Mouse (Mus musculus): ENCODE measurements around the gene Osm. TPM values are rescaled to one million over a fixed set of nuclear protein-coding genes. Genes with fewer than 3 reads are reported as not detected.

Gene Osm
- polyA plus RNA-seq, 1 experiment from 2014 or later = not detected

DNA sequence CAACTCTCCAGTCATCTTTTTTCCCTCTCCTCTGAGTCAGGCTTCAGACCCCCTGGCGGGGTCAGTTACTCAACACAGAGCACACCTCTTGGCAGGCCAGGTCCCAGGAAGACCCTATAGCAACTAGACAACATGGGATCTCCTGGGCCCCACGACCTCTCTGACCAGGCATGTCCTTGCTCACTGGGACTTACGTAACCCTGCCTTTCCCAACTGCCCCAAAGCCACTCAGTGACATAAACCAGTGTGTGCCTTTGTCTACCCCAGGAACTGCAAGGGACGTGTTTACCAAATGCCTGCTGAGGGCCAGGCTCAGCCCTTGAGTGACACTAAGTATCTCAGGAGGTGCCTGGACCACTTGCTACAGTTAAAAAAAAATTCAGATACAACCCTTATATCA is 6.4 kb upstream of the Osm start:
- H3K27me3 ChIP-seq = no peaks in the 10 kb centered on the region
- no peak overlapping the region for H3K4me2 ChIP-seq (replicated peaks)
- WGBS = 72% methylated on average over 4 of the region's 4 CpGs
- no peak overlapping the region for H3K27ac ChIP-seq (replicated peaks)
- no peaks in the 10 kb centered on the region for H3K4me1 ChIP-seq
- H3K36me3 ChIP-seq = no peaks in the 10 kb centered on the region
- H3K4me3 ChIP-seq = no peak overlapping the region
- no peak for ATAC-seq (replicated peaks)
- no peaks in the 10 kb centered on the region for H3K9me3 ChIP-seq
- H3K9ac ChIP-seq (replicated peaks) = no peak overlapping the region

GRCm38 (mm10) chr11:4231435-4231834 is 4.8 kb upstream of the Osm start:
- no peak overlapping the region for H3K9ac ChIP-seq (replicated peaks)
- no peaks in the 10 kb centered on the region for H3K27me3 ChIP-seq
- no peaks in the 10 kb centered on the region for H3K9me3 ChIP-seq
- ATAC-seq (replicated peaks) = no peak
- 90% methylated on average over 2 of the region's 2 CpGs for whole genome bisulfite sequencing
- H3K27ac ChIP-seq (replicated peaks) = no peak overlapping the region
- no peak overlapping the region for H3K4me3 ChIP-seq
- H3K4me2 ChIP-seq (replicated peaks) = no peak overlapping the region
- no peaks in the 10 kb centered on the region for H3K36me3 ChIP-seq
- H3K4me1 ChIP-seq = no peaks in the 10 kb centered on the region

DNA sequence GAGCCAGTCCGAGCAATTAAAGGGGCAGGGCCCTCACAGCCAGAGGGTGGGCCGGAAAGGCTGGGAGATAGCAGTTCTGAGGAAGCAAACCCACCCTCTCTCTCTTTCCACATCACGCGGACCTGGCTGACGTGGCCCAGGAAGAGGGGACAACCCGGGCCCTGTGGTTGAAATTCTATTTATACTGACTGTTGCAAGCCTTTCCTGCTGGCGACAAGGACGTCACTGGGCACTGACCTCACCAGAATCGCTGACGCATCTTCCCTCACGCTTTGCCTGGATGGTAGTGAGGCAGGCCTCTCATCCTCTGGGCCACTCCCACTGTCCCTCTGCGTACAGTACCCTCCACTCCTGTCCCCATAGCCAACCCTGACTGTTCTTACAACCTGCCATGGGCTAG is 3.6 kb upstream of the Osm start:
- Histone ChIP-seq H3K9ac (replicated peaks) (no peak overlapping the region), H3K4me2 (replicated peaks) (no peak overlapping the region), H3K4me1 (no peaks in the 10 kb centered on the region), H3K27ac (replicated peaks) (no peak overlapping the region), H3K27me3 (no peaks in the 10 kb centered on the region), H3K36me3 (no peaks in the 10 kb centered on the region), H3K4me3 (no peak overlapping the region), H3K9me3 (no peaks in the 10 kb centered on the region)
- ATAC-seq (replicated peaks) = no peak
- WGBS = 85% methylated on average over 11 of the region's 12 CpGs

- Histone ChIP-seq H3K9me3 (no peaks in the 10 kb centered on the region), H3K27me3 (no peaks in the 10 kb centered on the region), H3K27ac (replicated peaks) (no peak overlapping the region), H3K36me3 (no peaks in the 10 kb centered on the region), H3K4me3 (no peak overlapping the region), H3K4me2 (replicated peaks) (no peak overlapping the region), H3K9ac (replicated peaks) (no peak overlapping the region), H3K4me1 (no peaks in the 10 kb centered on the region)
- ATAC-seq (replicated peaks) = no peak
- WGBS = 88% methylated on average over 6 of the region's 6 CpGs
These were observed 1.1 kb upstream of the Osm start for GRCm38 (mm10) chr11:4235052-4235655.

DNA sequence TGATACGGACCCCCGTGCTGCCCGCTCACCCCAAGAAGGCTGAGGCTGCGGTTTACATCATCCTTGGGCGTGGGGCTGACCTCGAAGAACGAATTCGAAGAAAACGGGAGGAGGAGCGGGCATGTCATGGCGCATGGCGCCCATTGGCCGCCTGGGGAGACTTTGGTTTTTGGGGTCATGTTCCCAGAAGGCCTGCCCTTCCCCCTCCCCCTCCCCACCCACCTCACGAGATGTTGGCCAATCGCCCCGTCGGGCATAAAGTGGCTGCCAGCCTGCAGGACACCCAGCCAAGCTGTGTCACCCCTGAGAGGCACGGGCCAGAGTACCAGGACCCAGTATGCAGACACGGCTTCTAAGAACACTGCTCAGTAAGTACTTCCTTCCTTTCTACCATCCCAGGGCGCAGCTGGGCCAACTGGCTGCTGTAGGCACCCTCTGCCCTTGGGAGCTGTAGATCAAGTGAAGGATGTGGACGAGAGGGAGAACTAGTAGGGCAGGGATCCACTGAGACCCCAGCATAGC is 387 bp downstream of the Osm start:
- no peak for ATAC-seq (replicated peaks)

GRCm38 (mm10) chr11:4237389-4237912 is 1.2 kb downstream of the Osm start:
- no peak for ATAC-seq (replicated peaks)

More for the DNA sequence above, 387 bp downstream of the Osm start:
- Histone ChIP-seq H3K4me2 (replicated peaks) (no peak overlapping the region), H3K9ac (replicated peaks) (no peak overlapping the region), H3K27me3 (no peaks in the 10 kb centered on the region), H3K9me3 (no peaks in the 10 kb centered on the region), H3K36me3 (no peaks in the 10 kb centered on the region), H3K27ac (replicated peaks) (no peak overlapping the region), H3K4me1 (no peaks in the 10 kb centered on the region), H3K4me3 (no peak overlapping the region)
- 89% methylated on average over 21 of the region's 21 CpGs for WGBS

GRCm38 (mm10) chr11:4238167-4238566 is 1.9 kb downstream of the Osm start:
- Histone ChIP-seq H3K27ac (replicated peaks) (no peak overlapping the region), H3K36me3 (no peaks in the 10 kb centered on the region), H3K4me3 (no peak overlapping the region), H3K27me3 (no peaks in the 10 kb centered on the region), H3K4me1 (no peaks in the 10 kb centered on the region), H3K4me2 (replicated peaks) (no peak overlapping the region), H3K9me3 (no peaks in the 10 kb centered on the region), H3K9ac (replicated peaks) (no peak overlapping the region)
- no peak for ATAC-seq (replicated peaks)
- WGBS = 90% methylated on average over 6 of the region's 6 CpGs

More at GRCm38 (mm10) chr11:4237389-4237912, 1.2 kb downstream of the Osm start:
- Histone ChIP-seq H3K27ac (replicated peaks) (no peak overlapping the region), H3K9ac (replicated peaks) (no peak overlapping the region), H3K27me3 (no peaks in the 10 kb centered on the region), H3K9me3 (no peaks in the 10 kb centered on the region), H3K4me1 (no peaks in the 10 kb centered on the region), H3K4me2 (replicated peaks) (no peak overlapping the region), H3K36me3 (no peaks in the 10 kb centered on the region), H3K4me3 (no peak overlapping the region)
- 85% methylated on average over 18 of the region's 18 CpGs for WGBS

DNA sequence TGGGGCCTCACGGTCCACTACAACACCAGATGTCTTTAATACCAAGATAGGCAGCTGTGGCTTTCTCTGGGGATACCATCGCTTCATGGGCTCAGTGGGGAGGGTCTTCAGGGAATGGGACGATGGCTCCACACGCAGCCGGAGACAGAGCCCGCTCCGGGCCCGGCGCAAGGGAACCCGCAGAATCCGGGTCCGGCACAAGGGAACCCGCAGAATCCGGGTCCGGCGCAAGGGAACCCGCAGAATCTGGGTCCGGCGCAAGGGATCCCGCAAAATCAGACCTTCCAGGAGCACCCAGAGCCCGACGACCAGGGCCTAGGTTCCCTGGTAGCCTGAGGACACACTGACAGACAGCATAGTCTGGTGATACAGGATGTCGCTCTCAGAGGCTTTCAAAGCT is 3.5 kb downstream of the Osm start:
- 94% methylated on average over 23 of the region's 23 CpGs for WGBS

GRCm38 (mm10) chr11:4240151-4240550 is 3.9 kb downstream of the Osm start:
- Histone ChIP-seq H3K27me3 (no peaks in the 10 kb centered on the region), H3K4me2 (replicated peaks) (no peak overlapping the region), H3K36me3 (no peaks in the 10 kb centered on the region), H3K9me3 (no peaks in the 10 kb centered on the region), H3K4me3 (no peak overlapping the region), H3K4me1 (no peaks in the 10 kb centered on the region), H3K27ac (replicated peaks) (no peak overlapping the region), H3K9ac (replicated peaks) (no peak overlapping the region)
- ATAC-seq (replicated peaks) = no peak
- WGBS = 81% methylated on average over 7 of the region's 7 CpGs

More for the DNA sequence above, 3.5 kb downstream of the Osm start:
- H3K4me2 ChIP-seq (replicated peaks) = no peak overlapping the region
- H3K36me3 ChIP-seq = no peaks in the 10 kb centered on the region
- H3K9me3 ChIP-seq = no peaks in the 10 kb centered on the region
- ATAC-seq (replicated peaks) = no peak
- H3K27me3 ChIP-seq = no peaks in the 10 kb centered on the region
- H3K9ac ChIP-seq (replicated peaks) = no peak overlapping the region
- no peaks in the 10 kb centered on the region for H3K4me1 ChIP-seq
- H3K27ac ChIP-seq (replicated peaks) = no peak overlapping the region
- H3K4me3 ChIP-seq = no peak overlapping the region

DNA sequence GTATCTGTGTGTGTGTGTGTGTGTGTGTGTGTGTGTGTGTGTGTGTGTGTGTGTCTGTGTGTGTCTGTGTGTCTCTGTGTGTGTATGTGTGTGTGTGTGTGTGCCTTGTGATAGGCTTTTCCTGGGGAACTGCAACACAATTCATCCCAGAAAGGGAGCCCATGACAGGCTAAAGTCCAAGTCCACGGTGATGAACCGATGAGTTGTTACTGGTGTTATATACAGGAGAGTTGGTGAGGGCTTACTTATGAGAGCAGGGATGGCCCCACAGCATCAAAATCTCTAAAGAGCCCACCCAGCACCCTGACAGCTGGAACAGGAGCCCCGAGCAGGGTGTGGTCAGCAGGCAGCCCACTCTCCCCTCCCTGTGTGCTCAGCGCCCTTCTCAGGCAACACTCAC is 5.0 kb downstream of the Osm start:
- no peaks in the 10 kb centered on the region for H3K27me3 ChIP-seq
- H3K9me3 ChIP-seq = no peaks in the 10 kb centered on the region
- no peak overlapping the region for H3K27ac ChIP-seq (replicated peaks)
- H3K4me1 ChIP-seq = no peaks in the 10 kb centered on the region
- H3K36me3 ChIP-seq = no peaks in the 10 kb centered on the region
- no peak overlapping the region for H3K4me2 ChIP-seq (replicated peaks)
- H3K4me3 ChIP-seq = no peak overlapping the region
- 76% methylated on average over 4 of the region's 4 CpGs for WGBS
- H3K9ac ChIP-seq (replicated peaks) = no peak overlapping the region
- ATAC-seq (replicated peaks) = no peak

DNA sequence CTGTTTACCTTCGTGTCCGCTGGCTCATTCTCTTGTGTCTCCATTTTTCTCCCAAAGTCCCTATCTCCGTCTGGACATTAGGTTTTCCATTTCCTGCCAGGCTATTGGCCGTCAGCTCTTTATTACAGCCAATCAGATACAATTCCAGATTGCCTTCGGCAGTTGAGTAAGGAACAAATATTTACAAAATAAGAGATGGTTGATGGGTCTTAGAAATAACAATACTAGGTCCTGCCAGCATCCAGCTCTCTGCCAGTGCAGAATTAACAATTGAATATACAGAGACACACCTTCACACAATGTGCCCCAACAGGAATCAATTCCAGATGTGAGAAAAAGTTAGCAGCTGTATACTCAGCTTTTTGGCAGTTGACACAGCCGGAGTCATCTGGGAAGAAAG is 9.9 kb downstream of the Osm start:
- Histone ChIP-seq H3K4me3 (no peak overlapping the region), H3K4me2 (replicated peaks) (no peak overlapping the region), H3K27ac (replicated peaks) (no peak overlapping the region), H3K9ac (replicated peaks) (no peak overlapping the region), H3K9me3 (no peaks in the 10 kb centered on the region), H3K36me3 (no peaks in the 10 kb centered on the region), H3K4me1 (no peaks in the 10 kb centered on the region), H3K27me3 (no peaks in the 10 kb centered on the region)
- 75% methylated on average over 6 of the region's 6 CpGs for whole genome bisulfite sequencing
- ATAC-seq (replicated peaks) = no peak

- Histone ChIP-seq H3K4me2 (replicated peaks) (no peak overlapping the region), H3K9ac (replicated peaks) (no peak overlapping the region), H3K36me3 (no peaks in the 10 kb centered on the region), H3K4me1 (no peaks in the 10 kb centered on the region), H3K27ac (replicated peaks) (no peak overlapping the region), H3K4me3 (no peak overlapping the region), H3K9me3 (no peaks in the 10 kb centered on the region), H3K27me3 (no peaks in the 10 kb centered on the region)
- ATAC-seq (replicated peaks) = no peak
- WGBS = 81% methylated on average over 4 of the region's 4 CpGs
These were observed 10.4 kb downstream of the Osm start for GRCm38 (mm10) chr11:4246623-4247022.
